Mouse (Mus musculus): ENCODE data around the gene Tifa. TPM values are rescaled to one million over a fixed set of nuclear protein-coding genes. Genes with fewer than 3 reads are reported as not detected.

The Tifa gene
- polyA plus RNA-seq, 1 experiment: not detected

GRCm38 (mm10) chr3:127862479-127862878, 72.9 kb downstream of the Tifa start:
- H3K4me3 ChIP-seq (ENCODE audit: insufficient read depth, low read depth, low read length): no peak overlapping the region
- 74% methylated on average over 4 of the region's 4 CpGs for WGBS
- TF ChIP-seq POLR2A (IDR thresholded peaks at IDR 0.05; ENCODE audit: insufficient read depth, low read depth, low read length) (no peak), CTCF (IDR thresholded peaks at IDR 0.05; ENCODE audit: insufficient read depth, low read depth, low read length) (no peak)
- H3K27ac ChIP-seq (ENCODE audit: insufficient read depth, low read depth, low read length): no peak overlapping the region
- no peaks in the 10 kb centered on the region for H3K4me1 ChIP-seq (ENCODE audit: control insufficient read depth, insufficient read depth, low read length)

- WGBS: 40% methylated on average over 3 of the region's 3 CpGs
- no peak for TF ChIP-seq POLR2A (IDR thresholded peaks at IDR 0.05; ENCODE audit: insufficient read depth, low read depth, low read length)
- no peak for TF ChIP-seq CTCF (IDR thresholded peaks at IDR 0.05; ENCODE audit: insufficient read depth, low read depth, low read length)
- H3K27ac ChIP-seq (ENCODE audit: insufficient read depth, low read depth, low read length): no peak overlapping the region
- no peaks in the 10 kb centered on the region for H3K4me1 ChIP-seq (ENCODE audit: control insufficient read depth, insufficient read depth, low read length)
- H3K4me3 ChIP-seq (ENCODE audit: insufficient read depth, low read depth, low read length): no peak overlapping the region
These were observed 74.0 kb downstream of the Tifa start for GRCm38 (mm10) chr3:127863571-127863970.

GRCm38 (mm10) chr3:127864242-127864641, 74.6 kb downstream of the Tifa start:
- no peak for TF ChIP-seq POLR2A (IDR thresholded peaks at IDR 0.05; ENCODE audit: insufficient read depth, low read depth, low read length)
- TF ChIP-seq CTCF (IDR thresholded peaks at IDR 0.05; ENCODE audit: insufficient read depth, low read depth, low read length): no peak
- 47% methylated on average over 2 of the region's 2 CpGs for WGBS
- H3K27ac ChIP-seq (ENCODE audit: insufficient read depth, low read depth, low read length): no peak overlapping the region
- H3K4me1 ChIP-seq (ENCODE audit: control insufficient read depth, insufficient read depth, low read length): no peaks in the 10 kb centered on the region
- H3K4me3 ChIP-seq (ENCODE audit: insufficient read depth, low read depth, low read length): no peak overlapping the region

- WGBS: 56% methylated on average over 9 of the region's 9 CpGs
- Histone ChIP-seq H3K4me1 (ENCODE audit: control insufficient read depth, insufficient read depth, low read length) (no peaks in the 10 kb centered on the region), H3K27ac (ENCODE audit: insufficient read depth, low read depth, low read length) (no peak overlapping the region), H3K4me3 (ENCODE audit: insufficient read depth, low read depth, low read length) (no peak overlapping the region)
- TF ChIP-seq CTCF (IDR thresholded peaks at IDR 0.05; ENCODE audit: insufficient read depth, low read depth, low read length) (no peak), POLR2A (IDR thresholded peaks at IDR 0.05; ENCODE audit: insufficient read depth, low read depth, low read length) (no peak)
These were observed 78.6 kb downstream of the Tifa start for GRCm38 (mm10) chr3:127868046-127868758.

GRCm38 (mm10) chr3:127868880-127869279, 79.3 kb downstream of the Tifa start:
- Histone ChIP-seq H3K4me3 (ENCODE audit: insufficient read depth, low read depth, low read length) (no peak overlapping the region), H3K27ac (ENCODE audit: insufficient read depth, low read depth, low read length) (no peak overlapping the region), H3K4me1 (ENCODE audit: control insufficient read depth, insufficient read depth, low read length) (no peaks in the 10 kb centered on the region)
- 47% methylated on average over 5 of the region's 5 CpGs for WGBS
- no peak for TF ChIP-seq POLR2A (IDR thresholded peaks at IDR 0.05; ENCODE audit: insufficient read depth, low read depth, low read length)
- no peak for TF ChIP-seq CTCF (IDR thresholded peaks at IDR 0.05; ENCODE audit: insufficient read depth, low read depth, low read length)

GRCm38 (mm10) chr3:127871575-127871974, 82.0 kb downstream of the Tifa start:
- no peak overlapping the region for H3K27ac ChIP-seq (ENCODE audit: insufficient read depth, low read depth, low read length)
- WGBS: 88% methylated on average over 9 of the region's 9 CpGs
- H3K4me1 ChIP-seq (ENCODE audit: control insufficient read depth, insufficient read depth, low read length): no peaks in the 10 kb centered on the region
- H3K4me3 ChIP-seq (ENCODE audit: insufficient read depth, low read depth, low read length): no peak overlapping the region
- no peak for TF ChIP-seq POLR2A (IDR thresholded peaks at IDR 0.05; ENCODE audit: insufficient read depth, low read depth, low read length)
- no peak for TF ChIP-seq CTCF (IDR thresholded peaks at IDR 0.05; ENCODE audit: insufficient read depth, low read depth, low read length)

GRCm38 (mm10) chr3:127874254-127874883, 84.8 kb downstream of the Tifa start:
- TF ChIP-seq POLR2A (IDR thresholded peaks at IDR 0.05; ENCODE audit: insufficient read depth, low read depth, low read length) (no peak), CTCF (IDR thresholded peaks at IDR 0.05; ENCODE audit: insufficient read depth, low read depth, low read length) (no peak)
- Histone ChIP-seq H3K4me3 (ENCODE audit: insufficient read depth, low read depth, low read length) (no peak overlapping the region), H3K4me1 (ENCODE audit: control insufficient read depth, insufficient read depth, low read length) (no peaks in the 10 kb centered on the region), H3K27ac (ENCODE audit: insufficient read depth, low read depth, low read length) (no peak overlapping the region)
- 52% methylated on average over 4 of the region's 4 CpGs for WGBS

- Histone ChIP-seq H3K4me1 (ENCODE audit: control insufficient read depth, insufficient read depth, low read length) (no peaks in the 10 kb centered on the region), H3K27ac (ENCODE audit: insufficient read depth, low read depth, low read length) (no peak overlapping the region), H3K4me3 (ENCODE audit: insufficient read depth, low read depth, low read length) (no peak overlapping the region)
- 91% methylated on average over 7 of the region's 7 CpGs for whole genome bisulfite sequencing
- TF ChIP-seq CTCF (IDR thresholded peaks at IDR 0.05; ENCODE audit: insufficient read depth, low read depth, low read length): no peak
- TF ChIP-seq POLR2A (IDR thresholded peaks at IDR 0.05; ENCODE audit: insufficient read depth, low read depth, low read length): no peak
These were observed 85.5 kb downstream of the Tifa start for GRCm38 (mm10) chr3:127875059-127875458.

- no peaks in the 10 kb centered on the region for H3K4me1 ChIP-seq (ENCODE audit: control insufficient read depth, insufficient read depth, low read length)
- WGBS: 95% methylated on average over 2 of the region's 2 CpGs
- H3K27ac ChIP-seq (ENCODE audit: insufficient read depth, low read depth, low read length): no peak overlapping the region
- no peak overlapping the region for H3K4me3 ChIP-seq (ENCODE audit: insufficient read depth, low read depth, low read length)
- TF ChIP-seq POLR2A (IDR thresholded peaks at IDR 0.05; ENCODE audit: insufficient read depth, low read depth, low read length): no peak
- no peak for TF ChIP-seq CTCF (IDR thresholded peaks at IDR 0.05; ENCODE audit: insufficient read depth, low read depth, low read length)
These were observed 85.9 kb downstream of the Tifa start for GRCm38 (mm10) chr3:127875509-127875908.
